Mouse (Mus musculus) midbrain, postnatal 0 days (tissue): Measurements from ENCODE around the gene Ccdc106. TPM values are rescaled to one million over a fixed set of nuclear protein-coding genes. Genes with fewer than 3 reads are reported as not detected.
"Not testable (repeated sequence)": the region's sequence is repeated elsewhere in the genome, so short reads cannot be mapped to it uniquely, and the experiment has no call there.

Experiments
- ATAC-seq: fragments of 200-750 bp; cut with Nextera tagmentation; 2 replicates; pipeline ENCODE4 v1.8.0; 2017; ENCODE audit warnings: moderate number of reproducible peaks, mild to moderate bottlenecking, moderate TSS enrichment, moderate library complexity; ENCODE audit not compliant: low FRiP score
- DNase-seq: peaks from one replicate; pipeline ENCODE4 v3.0.0-alpha.2; 2015; ENCODE audit warnings: low spot score
- H3K27ac ChIP-seq: fragments of 300-500 bp; sonication (generic); 2 replicates; pipeline ENCODE4 v1.5.1; 2014; ENCODE audit warnings: low read depth, mild to moderate bottlenecking, low read length, mixed read lengths
- H3K27me3 ChIP-seq: fragments of 300-500 bp; sonication (generic); 2 replicates; pipeline ENCODE4 v1.6.1; 2014; ENCODE audit warnings: low read length, control low read depth, mixed read lengths; ENCODE audit not compliant: insufficient read depth
- H3K36me3 ChIP-seq: fragments of 300-500 bp; sonication (generic); 2 replicates; pipeline ENCODE4 v1.6.1; 2014; ENCODE audit warnings: low read length, control low read depth, mixed read lengths; ENCODE audit not compliant: insufficient read depth
- H3K4me1 ChIP-seq: fragments of 300-500 bp; sonication (generic); 2 replicates; pipeline ENCODE4 v1.6.1; 2014; ENCODE audit warnings: mild to moderate bottlenecking, control low read depth, antibody characterized with exemption, low read length, mixed read lengths; ENCODE audit not compliant: insufficient read depth
- H3K4me2 ChIP-seq: fragments of 300-500 bp; sonication (generic); 2 replicates; pipeline ENCODE4 v1.6.1; 2014; ENCODE audit warnings: low read depth, mild to moderate bottlenecking, low read length, mixed read lengths; ENCODE audit not compliant: poor library complexity, severe bottlenecking
- H3K4me3 ChIP-seq: fragments of 300-500 bp; sonication (generic); 2 replicates; pipeline ENCODE4 v1.5.1; 2014; ENCODE audit warnings: low read depth, mild to moderate bottlenecking, low read length, moderate library complexity
- H3K9ac ChIP-seq: fragments of 300-500 bp; sonication (generic); replicated peaks from 2 replicates; pipeline ENCODE4 v1.6.1; 2014; ENCODE audit warnings: mild to moderate bottlenecking, low read length, moderate library complexity, mixed read lengths; ENCODE audit not compliant: poor library complexity, severe bottlenecking
- H3K9me3 ChIP-seq: fragments of 300-500 bp; sonication (generic); 2 replicates; pipeline ENCODE4 v1.6.1; 2016; ENCODE audit warnings: low read length, control low read depth
- CTCF ChIP-seq: IDR thresholded peaks from 2 replicates; pipeline ENCODE4 v1.5.1; 2016; ENCODE audit warnings: antibody characterized with exemption, mild to moderate bottlenecking
- WGBS: fragments of 180-500 bp; shearing (Covaris S2); extraction: QIAGEN DNeasy Blood & Tissue Kit; methylation state at CpG from one replicate; pipeline ENCODE4 v1.1.7; 2014; 5-methylcytosine and 5-hydroxymethylcytosine counted together
- polyA plus RNA-seq: library from polyadenylated mRNA; unstranded; fragments of >200 nt; fragmentation: Nextera tagmentation; extraction: Ambion mirVana; gene quantifications from 2 replicates; pipeline ENCODE4 v1.2.1, GENCODE M21; 2015
- total RNA-seq: library from RNA; depleted of rRNA; stranded (reverse); fragments of >200 nt; gene quantifications from 2 replicates; pipeline ENCODE4 v1.2.3, GENCODE M21; 2014

Ccdc106 gene
- total and polyA plus RNA-seq, 2 experiments from 2014 or later = 68.8 to 75.4 TPM

- DNase-seq (peak; percentile 94), ATAC-seq (peak; percentile 75)
- no peak for TF ChIP-seq CTCF
- peak within 1 kb of the TSS; percentile 70 for H3K4me3 ChIP-seq
- peaks cover 18% of the 10 kb centered on the region; the same call in 1 of the 2 replicates for H3K4me1 ChIP-seq
- H3K27me3 ChIP-seq = no peaks in the 10 kb centered on the region
- H3K36me3 ChIP-seq = peaks cover 5% of the 10 kb centered on the region; the same call in 1 of the 2 replicates
- peak within 1 kb of the TSS; percentile 95 for H3K27ac ChIP-seq
- H3K9ac ChIP-seq = peak within 1 kb of the TSS; percentile 81
- WGBS = under 1% methylated on average over 60 of the region's 65 CpGs
- no peaks in the 10 kb centered on the region for H3K9me3 ChIP-seq
- peak within 1 kb of the TSS; percentile 88 for H3K4me2 ChIP-seq
These were observed 41.5 kb downstream of the Ccdc106 start, which contains the start of gene U2af2 for GRCm38 (mm10) chr7:5061774-5062359. U2af2 (plus strand) TSS chr7:5062143.

GRCm38 (mm10) chr7:5062360-5063001 lies 42.1 kb downstream of the Ccdc106 start:
- Histone ChIP-seq H3K4me3 (peak overlapping the region; percentile 70), H3K4me2 (peak overlapping the region; percentile 88), H3K27me3 (no peaks in the 10 kb centered on the region), H3K36me3 (peaks cover 9% of the 10 kb centered on the region; the same call in 1 of the 2 replicates), H3K27ac (peak overlapping the region; percentile 95), H3K4me1 (peaks cover 18% of the 10 kb centered on the region; the same call in 1 of the 2 replicates), H3K9me3 (no peaks in the 10 kb centered on the region), H3K9ac (peak overlapping the region; percentile 81)
- WGBS = under 1% methylated on average over 49 of the region's 51 CpGs
- TF ChIP-seq CTCF = no peak
- DNase-seq (peak; percentile 85), ATAC-seq (peak; percentile 39)

GRCm38 (mm10) chr7:5064886-5065285 lies 44.5 kb downstream of the Ccdc106 start:
- no peaks in the 10 kb centered on the region for H3K27me3 ChIP-seq
- H3K4me2 ChIP-seq = no peak overlapping the region
- no peak for TF ChIP-seq CTCF
- H3K9ac ChIP-seq = no peak overlapping the region
- H3K4me1 ChIP-seq = peaks cover 16% of the 10 kb centered on the region; the same call in 1 of the 2 replicates
- ATAC-seq (no peak), DNase-seq (no peak)
- H3K36me3 ChIP-seq = peaks cover 31% of the 10 kb centered on the region
- H3K27ac ChIP-seq = no peak overlapping the region
- 96% methylated on average over 6 of the region's 6 CpGs for WGBS
- no peak overlapping the region for H3K4me3 ChIP-seq
- H3K9me3 ChIP-seq = no peaks in the 10 kb centered on the region

- ATAC-seq (no peak), DNase-seq (no peak)
- no peak overlapping the region for H3K4me3 ChIP-seq
- no peaks in the 10 kb centered on the region for H3K4me1 ChIP-seq
- no peaks in the 10 kb centered on the region for H3K9me3 ChIP-seq
- H3K27ac ChIP-seq = no peak overlapping the region
- whole genome bisulfite sequencing = 91% methylated on average over 1 of the region's 1 CpGs
- H3K36me3 ChIP-seq = peaks cover 81% of the 10 kb centered on the region
- H3K4me2 ChIP-seq = no peak overlapping the region
- no peak for TF ChIP-seq CTCF
- no peaks in the 10 kb centered on the region for H3K27me3 ChIP-seq
- H3K9ac ChIP-seq = no peak overlapping the region
These were observed 53.2 kb downstream of the Ccdc106 start for GRCm38 (mm10) chr7:5073586-5073985.

GRCm38 (mm10) chr7:5074984-5075383 lies 54.6 kb downstream of the Ccdc106 start:
- Histone ChIP-seq H3K9ac (no peak overlapping the region), H3K27me3 (no peaks in the 10 kb centered on the region), H3K9me3 (no peaks in the 10 kb centered on the region), H3K4me1 (no peaks in the 10 kb centered on the region), H3K27ac (no peak overlapping the region), H3K4me3 (no peak overlapping the region), H3K36me3 (peaks cover 73% of the 10 kb centered on the region), H3K4me2 (no peak overlapping the region)
- no peak for TF ChIP-seq CTCF
- WGBS = 97% methylated on average over 5 of the region's 5 CpGs
- DNase-seq (no peak), ATAC-seq (no peak)

- Histone ChIP-seq H3K9ac (no peak overlapping the region), H3K4me3 (no peak overlapping the region), H3K27ac (no peak overlapping the region), H3K27me3 (no peaks in the 10 kb centered on the region), H3K9me3 (no peaks in the 10 kb centered on the region), H3K36me3 (peaks cover 58% of the 10 kb centered on the region), H3K4me1 (0 out of 2 replicates have a peak, but pooled peaks cover 5% of the 10 kb centered on the region), H3K4me2 (no peak overlapping the region)
- 91% methylated on average over 2 of the region's 2 CpGs for WGBS
- ATAC-seq = no peak
- no peak for TF ChIP-seq CTCF
- no peak for DNase-seq
These were observed 56.6 kb downstream of the Ccdc106 start for GRCm38 (mm10) chr7:5076931-5077330.

- peak; percentile 29 for ATAC-seq
- Histone ChIP-seq H3K4me2 (peak overlapping the region; percentile 91), H3K4me3 (peak overlapping the region; percentile 99), H3K27ac (peak overlapping the region; percentile 91; the same call in 1 of the 2 replicates), H3K36me3 (peaks cover 41% of the 10 kb centered on the region), H3K9ac (0 out of 2 replicates have a peak overlapping the region, but pooled peaks have one; percentile 48)
- not testable (repeated sequence) for DNase-seq, H3K4me1 ChIP-seq, H3K27me3 ChIP-seq, H3K9me3 ChIP-seq
- WGBS = 49% methylated on average over 10 of the region's 13 CpGs
These were observed 59.1 kb downstream of the Ccdc106 start for GRCm38 (mm10) chr7:5079365-5080009.
